Mouse (Mus musculus): ENCODE results near the gene A530016L24Rik. TPM values are rescaled to one million over a fixed set of nuclear protein-coding genes. Genes with fewer than 3 reads are reported as not detected.

A530016L24Rik gene
- polyA plus RNA-seq, 1 experiment from 2014 or later, result not detected

DNA sequence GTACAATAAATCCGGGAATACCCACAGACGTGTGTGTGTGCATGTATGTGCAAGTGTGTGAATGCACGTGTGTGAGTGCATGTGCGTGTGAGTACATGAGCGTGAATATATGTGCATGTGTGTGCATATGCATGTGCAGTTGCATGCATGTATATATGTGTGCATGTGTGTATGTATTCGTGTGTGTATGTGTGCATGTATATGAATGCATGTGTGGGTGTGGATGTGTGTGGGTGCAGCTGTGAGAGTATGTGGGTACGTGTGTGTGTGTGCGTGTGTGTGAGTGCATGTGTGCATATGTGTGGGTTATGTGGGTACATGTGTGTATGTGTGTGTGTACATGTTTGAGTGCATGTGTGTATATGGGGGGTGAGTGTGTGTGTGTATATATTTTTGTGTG is 56.9 kb downstream of the A530016L24Rik start:
- H3K4me1 ChIP-seq (replicated peaks; ENCODE audit: control insufficient read depth, insufficient read depth, low read length), result peaks cover 22% of the 10 kb centered on the region
- H3K36me3 ChIP-seq (ENCODE audit: control insufficient read depth, insufficient read depth, low read length), result no peaks in the 10 kb centered on the region
- H3K9me3 ChIP-seq (ENCODE audit: control insufficient read depth, low read length), result no peaks in the 10 kb centered on the region
- H3K27me3 ChIP-seq (ENCODE audit: control insufficient read depth, insufficient read depth, low read length), result no peaks in the 10 kb centered on the region
- no peak overlapping the region for H3K4me3 ChIP-seq (ENCODE audit: low read depth, low read length)
- DNase-seq (ENCODE audit: low spot score) (no peak), ATAC-seq (replicated peaks; ENCODE audit: low FRiP score) (no peak)
- 89% methylated on average over 8 of the region's 8 CpGs for WGBS
- H3K27ac ChIP-seq (ENCODE audit: low read depth, low read length), result 0 out of 2 replicates have a peak overlapping the region, but pooled peaks have one; percentile 8
- no peak overlapping the region for H3K9ac ChIP-seq (ENCODE audit: low read length)
- no peak overlapping the region for H3K4me2 ChIP-seq (ENCODE audit: low read depth, low read length, severe bottlenecking)

DNA sequence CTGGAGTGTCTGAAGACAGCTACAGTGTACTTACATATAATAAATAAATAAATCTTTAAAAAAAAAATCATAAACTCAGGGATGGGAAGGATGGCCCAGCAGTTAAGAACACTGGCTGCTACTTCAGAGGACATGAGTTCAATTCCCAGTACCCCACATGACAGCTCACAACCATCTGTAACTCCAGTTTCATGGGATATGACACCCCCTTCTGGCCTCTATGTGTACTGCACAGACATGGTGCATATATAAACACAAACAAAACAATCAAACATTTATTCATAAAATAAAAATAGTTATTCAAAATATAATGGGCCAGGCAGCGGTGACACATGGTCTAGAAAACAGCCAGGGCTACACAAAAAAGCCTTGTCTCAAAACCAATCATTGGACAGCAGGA is 60.0 kb downstream of the A530016L24Rik start:
- Histone ChIP-seq H3K4me2 (ENCODE audit: low read depth, low read length, severe bottlenecking) (no peak overlapping the region), H3K9ac (ENCODE audit: low read length) (no peak overlapping the region), H3K27ac (ENCODE audit: low read depth, low read length) (no peak overlapping the region), H3K36me3 (ENCODE audit: control insufficient read depth, insufficient read depth, low read length) (no peaks in the 10 kb centered on the region), H3K4me1 (replicated peaks; ENCODE audit: control insufficient read depth, insufficient read depth, low read length) (peaks cover 22% of the 10 kb centered on the region), H3K4me3 (ENCODE audit: low read depth, low read length) (no peak overlapping the region), H3K27me3 (ENCODE audit: control insufficient read depth, insufficient read depth, low read length) (no peaks in the 10 kb centered on the region), H3K9me3 (ENCODE audit: control insufficient read depth, low read length) (no peaks in the 10 kb centered on the region)
- ATAC-seq (replicated peaks; ENCODE audit: low FRiP score) (no peak), DNase-seq (ENCODE audit: low spot score) (no peak)
- WGBS, result 96% methylated on average over 1 of the region's 1 CpGs

Other genes starting within 250 kb of the A530016L24Rik start
- 3.1 and 3.4 TPM in 2 replicates for gene Tmem179, start 27.3 kb downstream of the A530016L24Rik start, polyA plus RNA-seq (2014; fragmentation: Nextera tagmentation; extraction: Ambion mirVana)
- gene Inf2, start 99.3 kb downstream of the A530016L24Rik start, polyA plus RNA-seq (2014; fragmentation: Nextera tagmentation; extraction: Ambion mirVana), result 1.6 and 2.4 TPM in 2 replicates
- 1.9 and 2.1 TPM in 2 replicates for gene Adssl1, start 130.6 kb downstream of the A530016L24Rik start, polyA plus RNA-seq (2014; fragmentation: Nextera tagmentation; extraction: Ambion mirVana)
- gene Siva1, start 155.2 kb downstream of the A530016L24Rik start, polyA plus RNA-seq (2014; fragmentation: Nextera tagmentation; extraction: Ambion mirVana), result 227 and 257 TPM in 2 replicates
- 99.4 and 123 TPM in 2 replicates for gene Akt1, start 185.4 kb downstream of the A530016L24Rik start, polyA plus RNA-seq (2014; fragmentation: Nextera tagmentation; extraction: Ambion mirVana)
- gene Zbtb42, start 189.4 kb downstream of the A530016L24Rik start, polyA plus RNA-seq (2014; fragmentation: Nextera tagmentation; extraction: Ambion mirVana), result 4.4 and 5.3 TPM in 2 replicates
- 12.6 and 15.2 TPM in 2 replicates for gene Cep170b, start 231.0 kb downstream of the A530016L24Rik start, polyA plus RNA-seq (2014; fragmentation: Nextera tagmentation; extraction: Ambion mirVana)